Mouse (Mus musculus): ENCODE data around the gene Ptf1a. TPM values are rescaled to one million over a fixed set of nuclear protein-coding genes. Genes with fewer than 3 reads are reported as not detected.

Ptf1a gene
- not detected in 2 replicates for total RNA-seq (2021)
- long read RNA-seq, experiment 1: 0 reads
- long read RNA-seq, experiment 2: 0 reads

GRCm38 (mm10) chr2:19444931-19445831, at the start of gene Ptf1a:
Gene Ptf1a, plus strand, starts transcription at chr2:19445663.
- DNase-seq: no peak

- DNase-seq: no peak
Measured at GRCm38 (mm10) chr2:19405409-19405808, 40.1 kb upstream of the Ptf1a start.

DNA sequence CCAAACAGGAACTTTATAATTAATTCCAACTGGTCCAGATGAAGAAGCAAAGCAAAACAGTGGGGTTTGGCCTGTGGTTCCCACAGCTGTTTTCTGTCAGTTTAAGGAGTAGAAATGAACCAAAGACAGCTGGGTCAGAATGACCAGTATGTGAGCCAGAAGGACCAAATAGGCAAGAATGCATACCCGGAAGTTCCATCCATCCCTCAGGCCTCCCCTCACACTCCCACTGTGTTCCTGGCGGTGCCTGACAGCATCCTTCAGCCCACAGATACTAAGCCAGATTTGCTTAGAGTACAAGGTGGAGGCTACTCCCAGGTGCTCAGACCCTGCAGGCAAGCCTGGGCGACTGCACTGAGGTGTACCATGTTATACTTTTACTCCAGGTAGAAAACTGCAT, 38.9 kb upstream of the Ptf1a start:
- no peak for DNase-seq

- peak; percentile 67 for DNase-seq
Measured at GRCm38 (mm10) chr2:19414222-19414965, 31.1 kb upstream of the Ptf1a start.

GRCm38 (mm10) chr2:19415063-19415521, 30.4 kb upstream of the Ptf1a start:
- peak; percentile 35 for DNase-seq

DNA sequence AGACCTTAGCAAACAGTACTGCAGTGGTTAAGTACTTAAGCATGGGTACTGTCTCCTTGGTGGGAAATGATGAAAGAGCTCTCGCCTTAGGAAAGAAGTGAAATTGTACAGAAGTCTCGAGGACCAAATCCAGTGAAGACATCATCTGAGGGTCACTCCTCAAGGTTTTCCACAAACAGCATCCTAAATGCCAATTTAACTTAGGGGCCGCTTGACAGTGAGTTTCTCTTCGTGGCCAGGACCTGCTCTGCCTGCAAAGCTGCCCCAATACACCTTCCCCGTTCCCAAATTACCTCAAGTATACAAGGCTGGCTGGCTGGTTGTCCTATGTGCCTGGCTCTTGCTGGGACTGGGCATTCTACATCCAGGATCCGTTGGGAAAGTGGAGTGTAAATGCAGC, 29.4 kb upstream of the Ptf1a start:
- no peak for DNase-seq

- no peak for DNase-seq
Measured at GRCm38 (mm10) chr2:19419686-19420345, 25.6 kb upstream of the Ptf1a start.

DNA sequence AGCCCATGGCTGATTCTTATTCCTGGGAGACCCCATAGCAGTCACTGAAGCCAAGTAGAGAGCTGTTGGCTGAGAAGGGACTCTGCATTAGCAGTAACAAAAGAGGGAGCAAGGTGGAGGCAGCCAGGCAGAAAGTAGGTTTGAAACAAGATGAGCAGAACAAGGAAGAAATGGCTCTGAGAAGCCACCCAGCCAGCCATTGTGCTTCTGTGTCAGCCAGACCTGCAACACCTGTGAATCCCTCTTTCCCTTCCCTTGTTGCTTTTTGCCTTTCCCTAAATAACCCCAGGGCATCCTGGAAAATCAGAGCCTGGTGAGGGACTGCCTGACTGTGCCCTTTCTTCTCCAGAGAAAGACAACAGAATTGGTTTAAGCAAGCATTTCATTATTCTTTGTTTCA, 23.2 kb upstream of the Ptf1a start:
- DNase-seq: no peak

DNA sequence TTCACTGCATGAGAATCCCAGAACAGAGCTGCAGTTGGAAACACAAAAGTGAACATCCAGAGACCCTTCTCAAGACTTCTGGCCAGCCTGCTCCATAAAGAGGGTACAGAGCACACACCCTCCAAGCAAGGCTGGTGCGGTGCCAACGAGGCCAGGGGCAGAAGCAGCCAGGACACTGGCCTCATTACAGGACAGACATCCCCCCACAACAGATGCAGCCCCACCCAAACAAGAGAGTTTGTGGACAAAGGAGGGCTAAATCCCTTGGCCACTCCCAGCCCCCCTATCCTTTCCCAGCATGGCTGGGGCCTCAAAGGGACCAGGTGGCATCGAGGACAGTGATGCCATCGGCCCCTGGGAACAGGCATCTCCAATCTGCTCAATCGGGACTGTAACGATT, 22.4 kb upstream of the Ptf1a start:
- no peak for DNase-seq

GRCm38 (mm10) chr2:19429031-19429430, 16.4 kb upstream of the Ptf1a start:
- DNase-seq: peak; percentile 75

- no peak for DNase-seq
Measured at GRCm38 (mm10) chr2:19429691-19430690, 15.5 kb upstream of the Ptf1a start.

GRCm38 (mm10) chr2:19430746-19431145, 14.7 kb upstream of the Ptf1a start:
- no peak for DNase-seq

- DNase-seq: no peak
Measured at GRCm38 (mm10) chr2:19431186-19431585, 14.3 kb upstream of the Ptf1a start.

GRCm38 (mm10) chr2:19431614-19432323, 13.7 kb upstream of the Ptf1a start:
- DNase-seq: no peak

DNA sequence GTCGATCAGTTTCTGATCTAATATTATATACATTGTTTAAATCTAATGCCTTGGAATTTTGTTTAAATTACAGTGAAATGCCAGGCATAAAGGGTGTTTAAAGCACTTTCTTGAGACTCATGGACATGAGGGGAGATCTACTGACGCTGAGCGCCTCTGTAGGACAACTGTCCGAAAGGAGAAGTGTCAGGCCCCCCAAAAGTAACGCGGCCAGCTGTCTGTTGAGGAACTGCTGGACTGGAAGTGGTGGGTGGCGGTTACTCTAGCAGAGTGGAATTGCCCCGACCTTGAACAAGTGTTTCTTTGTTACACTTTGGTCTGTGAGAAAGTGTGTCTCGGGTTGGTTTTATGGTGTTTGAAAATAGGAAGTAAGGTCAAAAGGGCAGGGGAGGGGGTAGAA, 1.1 kb upstream of the Ptf1a start:
- DNase-seq: no peak

DNA sequence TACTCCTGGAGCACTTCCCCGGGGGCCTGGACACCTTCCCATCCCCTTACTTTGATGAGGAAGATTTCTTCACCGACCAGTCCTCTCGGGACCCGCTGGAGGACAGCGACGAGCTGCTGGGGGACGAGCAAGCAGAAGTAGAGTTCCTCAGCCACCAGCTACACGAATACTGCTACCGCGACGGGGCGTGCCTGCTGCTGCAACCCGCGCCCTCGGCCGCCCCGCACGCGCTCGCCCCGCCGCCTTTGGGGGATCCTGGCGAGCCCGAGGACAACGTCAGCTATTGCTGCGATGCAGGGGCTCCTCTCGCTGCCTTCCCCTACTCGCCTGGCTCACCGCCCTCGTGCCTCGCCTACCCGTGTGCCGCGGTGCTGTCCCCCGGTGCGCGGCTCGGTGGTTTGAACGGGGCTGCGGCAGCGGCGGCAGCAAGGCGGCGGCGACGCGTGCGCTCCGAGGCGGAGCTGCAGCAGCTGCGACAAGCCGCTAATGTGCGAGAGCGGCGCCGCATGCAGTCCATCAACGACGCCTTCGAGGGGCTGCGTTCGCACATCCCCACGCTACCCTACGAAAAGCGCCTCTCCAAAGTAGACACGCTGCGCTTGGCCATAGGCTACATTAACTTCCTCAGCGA, 523 bp downstream of the Ptf1a start:
- DNase-seq: no peak

DNA sequence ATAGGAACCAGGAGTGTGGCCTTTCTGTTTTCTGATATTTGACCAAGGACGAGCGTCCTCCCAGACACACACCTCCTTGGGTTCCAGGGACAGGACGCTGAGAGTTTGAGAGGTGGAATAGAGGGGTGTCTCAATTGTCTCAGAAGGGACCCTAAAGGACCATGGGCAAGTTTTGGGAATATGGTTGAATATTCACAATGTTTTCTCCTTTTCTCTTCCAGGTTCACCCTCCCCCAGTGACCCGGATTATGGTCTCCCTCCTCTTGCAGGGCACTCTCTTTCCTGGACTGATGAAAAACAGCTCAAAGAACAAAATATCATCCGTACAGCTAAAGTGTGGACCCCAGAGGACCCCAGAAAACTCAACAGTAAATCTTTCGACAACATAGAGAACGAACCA, 1.3 kb downstream of the Ptf1a start:
- no peak for DNase-seq

DNA sequence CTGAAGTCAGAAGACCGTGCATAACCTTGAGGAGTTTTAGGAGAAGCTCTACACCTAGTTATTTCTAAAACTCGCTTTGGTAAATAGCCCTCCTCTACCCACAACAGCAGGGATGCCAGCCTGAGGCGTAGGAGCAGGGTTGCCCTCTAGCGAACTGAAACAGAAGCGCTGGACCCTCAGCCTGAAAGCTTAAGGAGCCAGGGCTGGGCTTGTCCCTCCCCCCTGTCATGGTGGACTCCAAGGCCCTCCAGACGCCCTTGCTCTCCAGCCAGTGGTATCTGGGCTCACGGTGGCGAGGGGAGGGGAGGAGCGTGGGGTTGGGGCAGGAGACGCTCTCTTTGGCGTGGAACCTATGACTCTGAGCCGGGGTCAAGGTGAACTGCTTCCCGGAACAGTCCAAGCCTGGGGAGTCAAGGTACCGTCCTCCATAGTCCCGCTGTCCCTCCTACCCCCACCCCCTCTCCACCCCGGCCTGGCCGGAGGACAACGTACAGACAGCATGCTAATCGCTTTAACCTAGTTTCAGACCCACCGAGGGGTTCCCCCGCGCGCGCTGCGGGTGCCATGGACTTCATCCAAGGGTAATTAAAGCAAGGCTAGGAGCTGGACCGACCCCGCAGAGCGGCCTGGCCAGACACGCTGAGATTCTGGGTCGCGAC, 2.7 kb downstream of the Ptf1a start:
- DNase-seq: peak; percentile 34

GRCm38 (mm10) chr2:19449308-19449707, 3.8 kb downstream of the Ptf1a start:
- DNase-seq: no peak
